Mouse (Mus musculus): ENCODE measurements around the gene Hsd11b1.

DNA sequence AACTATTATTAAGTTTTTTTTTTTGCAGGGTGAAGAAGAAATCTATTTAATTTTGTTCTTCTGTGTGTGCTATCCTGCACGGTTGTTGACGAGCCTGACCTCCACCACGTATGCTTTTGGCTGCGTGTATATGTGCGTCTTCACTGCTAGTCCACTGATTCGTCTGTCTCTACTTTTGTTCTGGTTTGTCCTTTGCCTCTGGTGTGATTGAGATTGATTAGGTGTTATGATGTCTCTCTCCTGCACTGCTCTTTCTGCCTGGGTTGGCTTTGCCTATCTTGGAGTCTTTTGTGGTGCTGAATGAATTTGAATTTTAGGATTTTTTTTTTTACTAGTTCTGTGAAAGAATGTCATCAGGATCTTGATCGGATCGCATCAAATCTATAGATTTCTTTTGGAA is 8.8 kb downstream of the Hsd11b1 start:
- TF ChIP-seq CTCF (IDR thresholded peaks at IDR 0.05): no peak
- no peak for TF ChIP-seq EP300 (IDR thresholded peaks at IDR 0.05)
